Mouse (Mus musculus): ENCODE results near the gene Tnfrsf21. TPM values are rescaled to one million over a fixed set of nuclear protein-coding genes. Genes with fewer than 3 reads are reported as not detected.

Tnfrsf21 gene
- polyA plus RNA-seq, 1 experiment from 2014 or later = 39.6 TPM

DNA sequence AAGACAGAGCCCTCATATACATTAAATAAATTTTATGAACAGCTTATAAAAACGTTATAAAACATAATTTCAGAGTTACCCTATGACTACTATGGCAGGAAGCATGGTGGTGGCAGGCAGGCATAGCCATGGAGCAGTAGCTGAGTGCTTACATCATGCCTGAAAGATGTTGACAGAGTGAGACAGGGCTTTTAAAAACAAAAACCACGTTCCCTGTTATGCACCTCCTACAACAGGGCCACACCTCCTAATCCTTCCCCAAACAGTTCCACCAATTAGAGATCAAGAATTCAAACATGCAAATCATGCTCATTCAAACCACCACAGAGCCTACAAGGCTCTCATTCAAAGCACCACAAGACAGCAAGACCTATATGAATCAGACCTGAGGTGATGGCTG is 77.9 kb downstream of the Tnfrsf21 start:
- 19% methylated on average over 2 of the region's 2 CpGs for WGBS
- DNase-seq = no peak
- H3K27ac ChIP-seq (ENCODE audit: low read depth) = no peak overlapping the region
- no peaks in the 10 kb centered on the region; the same call in 1 of the 2 replicates for H3K4me1 ChIP-seq (ENCODE audit: insufficient read depth)
- no peak overlapping the region for H3K4me2 ChIP-seq
- no peaks in the 10 kb centered on the region for H3K9me3 ChIP-seq (ENCODE audit: low read depth, low read length)
- no peak for ATAC-seq (ENCODE audit: insufficient read depth)
- no peak for TF ChIP-seq CTCF (IDR thresholded peaks at IDR 0.05; ENCODE audit: low read depth)
- H3K4me3 ChIP-seq (ENCODE audit: low read depth, low read length) = no peak overlapping the region
- no peaks in the 10 kb centered on the region for H3K27me3 ChIP-seq (ENCODE audit: insufficient read depth, low read length)
- no peak overlapping the region for H3K9ac ChIP-seq
- H3K36me3 ChIP-seq (ENCODE audit: insufficient read depth) = 0 out of 2 replicates have a peak, but pooled peaks cover 3% of the 10 kb centered on the region

DNA sequence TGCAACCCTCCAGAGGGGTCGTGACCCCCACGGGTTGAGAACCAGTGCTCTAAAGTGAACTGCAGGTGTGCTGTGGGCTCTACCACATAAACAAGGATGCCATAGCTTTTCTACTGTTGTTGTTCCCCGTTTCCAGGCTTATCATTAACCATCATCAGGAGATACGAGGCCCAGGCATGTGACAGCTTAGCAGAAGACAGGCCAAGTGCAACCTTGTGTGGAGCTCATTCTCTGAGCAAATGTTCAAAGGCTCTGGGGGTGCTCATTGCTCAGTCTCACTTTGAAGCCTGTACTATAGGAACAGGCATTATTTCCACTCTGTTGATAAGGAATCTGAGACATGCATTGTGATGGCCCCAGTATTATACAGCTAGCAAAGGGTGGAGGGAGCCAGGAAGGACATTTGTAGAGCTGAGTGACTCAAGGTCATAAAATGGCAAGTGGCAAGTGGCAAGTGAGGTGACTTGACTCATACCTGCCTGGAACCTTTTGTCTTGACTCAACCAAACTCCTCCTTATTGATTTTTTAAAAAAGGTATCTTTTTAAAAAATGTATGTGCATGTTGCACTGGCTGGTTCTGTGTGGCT is 80.8 kb downstream of the Tnfrsf21 start:
- H3K9me3 ChIP-seq (ENCODE audit: low read depth, low read length) = no peaks in the 10 kb centered on the region
- H3K4me1 ChIP-seq (ENCODE audit: insufficient read depth) = no peaks in the 10 kb centered on the region; the same call in 1 of the 2 replicates
- no peak overlapping the region for H3K9ac ChIP-seq
- DNase-seq (no peak), ATAC-seq (ENCODE audit: insufficient read depth) (no peak)
- 50% methylated on average over 4 of the region's 4 CpGs for WGBS
- no peak overlapping the region for H3K4me3 ChIP-seq (ENCODE audit: low read depth, low read length)
- H3K27me3 ChIP-seq (ENCODE audit: insufficient read depth, low read length) = no peaks in the 10 kb centered on the region
- H3K36me3 ChIP-seq (ENCODE audit: insufficient read depth) = no peaks in the 10 kb centered on the region
- TF ChIP-seq CTCF (IDR thresholded peaks at IDR 0.05; ENCODE audit: low read depth) = no peak
- no peak overlapping the region for H3K4me2 ChIP-seq
- H3K27ac ChIP-seq (ENCODE audit: low read depth) = no peak overlapping the region

DNA sequence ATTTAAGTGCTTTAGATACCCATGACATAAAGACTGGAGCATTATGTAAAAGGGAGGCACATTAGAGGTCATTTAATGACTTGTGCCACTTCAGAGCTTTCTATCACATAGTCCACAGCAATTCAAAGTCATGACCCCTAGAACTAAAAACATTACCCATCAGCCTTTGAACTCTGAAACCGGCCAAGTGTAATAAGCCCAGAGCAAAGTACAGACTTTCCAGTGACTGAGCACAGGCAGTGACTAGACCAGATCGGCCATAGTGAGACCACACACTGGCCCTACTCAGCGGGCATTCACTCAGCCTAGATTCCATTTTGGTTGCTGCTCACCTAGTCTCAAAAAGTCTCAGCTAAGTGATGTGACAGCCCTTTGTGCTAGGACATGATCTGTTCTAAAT is 89.8 kb downstream of the Tnfrsf21 start:
- WGBS = 81% methylated on average over 3 of the region's 3 CpGs

DNA sequence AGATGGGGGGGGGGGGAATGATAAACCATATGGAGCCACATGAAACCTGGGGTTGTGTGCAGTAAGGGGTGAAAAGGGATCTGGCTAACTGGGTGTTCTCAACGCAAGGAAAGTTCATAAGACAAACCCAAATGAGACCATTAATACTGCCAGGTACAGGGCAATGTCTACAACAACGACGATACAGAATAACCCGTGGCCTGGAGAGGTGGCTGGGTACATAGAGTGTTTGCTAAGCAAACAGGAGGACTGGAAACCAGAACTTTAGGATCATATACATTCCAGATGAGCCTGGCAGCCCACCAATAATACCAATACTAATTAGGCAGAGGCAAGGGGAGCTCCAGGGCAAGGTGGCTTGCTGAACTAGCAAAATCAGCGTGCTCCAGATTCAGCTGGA is 91.0 kb downstream of the Tnfrsf21 start:
- no peaks in the 10 kb centered on the region for H3K27me3 ChIP-seq (ENCODE audit: insufficient read depth, low read length)
- H3K9me3 ChIP-seq (ENCODE audit: low read depth, low read length) = no peaks in the 10 kb centered on the region
- no peaks in the 10 kb centered on the region for H3K36me3 ChIP-seq (ENCODE audit: insufficient read depth)
- ATAC-seq (ENCODE audit: insufficient read depth) (no peak), DNase-seq (no peak)
- no peak overlapping the region for H3K4me2 ChIP-seq
- WGBS = 56% methylated on average over 5 of the region's 5 CpGs
- H3K4me1 ChIP-seq (ENCODE audit: insufficient read depth) = no peaks in the 10 kb centered on the region
- no peak overlapping the region for H3K9ac ChIP-seq
- no peak overlapping the region for H3K4me3 ChIP-seq (ENCODE audit: low read depth, low read length)
- no peak overlapping the region for H3K27ac ChIP-seq (ENCODE audit: low read depth)
- TF ChIP-seq CTCF (IDR thresholded peaks at IDR 0.05; ENCODE audit: low read depth) = no peak

More for the DNA sequence above, 89.8 kb downstream of the Tnfrsf21 start:
- Histone ChIP-seq H3K27me3 (ENCODE audit: insufficient read depth, low read length) (no peaks in the 10 kb centered on the region), H3K4me2 (no peak overlapping the region), H3K36me3 (ENCODE audit: insufficient read depth) (no peaks in the 10 kb centered on the region), H3K9ac (no peak overlapping the region), H3K9me3 (ENCODE audit: low read depth, low read length) (no peaks in the 10 kb centered on the region), H3K4me1 (ENCODE audit: insufficient read depth) (no peaks in the 10 kb centered on the region), H3K27ac (ENCODE audit: low read depth) (no peak overlapping the region), H3K4me3 (ENCODE audit: low read depth, low read length) (no peak overlapping the region)
- no peak for DNase-seq
- ATAC-seq (ENCODE audit: insufficient read depth) = no peak
- no peak for TF ChIP-seq CTCF (IDR thresholded peaks at IDR 0.05; ENCODE audit: low read depth)

DNA sequence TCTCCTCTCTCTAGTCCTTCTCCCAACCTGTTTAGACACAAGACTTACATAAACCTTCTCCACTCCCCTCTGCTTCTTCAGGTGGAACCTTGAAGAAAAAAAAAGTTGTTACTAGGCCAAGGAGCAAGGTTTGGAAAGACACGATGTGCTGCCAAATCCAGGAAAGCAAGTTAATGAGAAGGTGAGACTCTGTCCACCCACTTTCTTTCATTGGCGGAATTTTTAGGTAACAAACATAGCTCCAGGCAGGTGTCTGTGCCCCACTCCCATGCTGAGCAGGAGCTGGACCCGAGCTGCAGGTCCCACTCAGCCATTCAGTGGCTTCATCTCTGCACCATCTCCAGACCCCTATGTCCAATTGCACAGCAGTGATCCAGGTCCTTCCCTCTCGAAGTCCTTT is 93.1 kb downstream of the Tnfrsf21 start:
- no peak overlapping the region for H3K4me2 ChIP-seq
- no peaks in the 10 kb centered on the region for H3K4me1 ChIP-seq (ENCODE audit: insufficient read depth)
- H3K36me3 ChIP-seq (ENCODE audit: insufficient read depth) = no peaks in the 10 kb centered on the region
- 73% methylated on average over 4 of the region's 4 CpGs for WGBS
- H3K9me3 ChIP-seq (ENCODE audit: low read depth, low read length) = no peaks in the 10 kb centered on the region
- DNase-seq = no peak
- no peaks in the 10 kb centered on the region for H3K27me3 ChIP-seq (ENCODE audit: insufficient read depth, low read length)
- no peak overlapping the region for H3K4me3 ChIP-seq (ENCODE audit: low read depth, low read length)
- H3K27ac ChIP-seq (ENCODE audit: low read depth) = no peak overlapping the region
- H3K9ac ChIP-seq = no peak overlapping the region
- ATAC-seq (ENCODE audit: insufficient read depth) = no peak
- no peak for TF ChIP-seq CTCF (IDR thresholded peaks at IDR 0.05; ENCODE audit: low read depth)

DNA sequence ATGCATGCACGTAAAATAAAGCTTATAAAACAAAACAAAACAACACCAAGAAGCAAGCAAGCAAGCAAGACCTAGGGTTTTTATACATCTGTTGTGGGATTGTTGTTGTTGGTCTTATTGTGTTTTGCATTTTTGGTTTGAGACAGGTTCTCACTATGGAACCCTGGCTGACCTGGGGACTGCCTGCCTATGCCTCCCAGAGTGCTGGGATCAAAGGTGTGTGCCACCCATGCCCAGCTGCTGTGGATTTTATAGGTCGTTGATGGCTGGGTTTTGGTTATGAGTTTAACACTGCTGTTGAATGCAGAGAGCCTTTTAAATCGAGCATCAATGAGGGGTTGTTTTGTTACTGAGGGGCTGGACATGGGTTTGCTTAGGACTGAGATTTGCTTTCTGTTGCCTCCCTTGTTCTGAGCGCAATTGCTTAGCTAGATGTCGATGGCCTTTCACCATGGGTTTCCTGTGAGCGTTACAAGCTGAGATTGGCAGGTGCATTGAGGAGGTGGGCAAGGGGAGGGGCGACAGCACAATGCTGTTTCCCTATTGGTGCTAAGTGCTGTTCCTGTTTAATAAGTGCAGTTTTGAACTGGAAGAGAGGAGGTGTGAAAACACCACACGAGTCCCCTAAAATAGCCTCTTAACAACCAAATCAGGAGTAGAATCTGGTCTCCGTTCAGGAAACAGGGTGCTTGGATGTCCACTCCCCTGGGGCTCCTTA is 94.0 kb downstream of the Tnfrsf21 start:
- Histone ChIP-seq H3K9me3 (ENCODE audit: low read depth, low read length) (no peaks in the 10 kb centered on the region), H3K4me1 (ENCODE audit: insufficient read depth) (no peaks in the 10 kb centered on the region), H3K27me3 (ENCODE audit: insufficient read depth, low read length) (no peaks in the 10 kb centered on the region), H3K4me3 (ENCODE audit: low read depth, low read length) (no peak overlapping the region), H3K9ac (no peak overlapping the region), H3K27ac (ENCODE audit: low read depth) (no peak overlapping the region), H3K36me3 (ENCODE audit: insufficient read depth) (no peaks in the 10 kb centered on the region), H3K4me2 (no peak overlapping the region)
- no peak for TF ChIP-seq CTCF (IDR thresholded peaks at IDR 0.05; ENCODE audit: low read depth)
- 77% methylated on average over 9 of the region's 9 CpGs for WGBS
- DNase-seq = no peak
- ATAC-seq (ENCODE audit: insufficient read depth) = no peak

DNA sequence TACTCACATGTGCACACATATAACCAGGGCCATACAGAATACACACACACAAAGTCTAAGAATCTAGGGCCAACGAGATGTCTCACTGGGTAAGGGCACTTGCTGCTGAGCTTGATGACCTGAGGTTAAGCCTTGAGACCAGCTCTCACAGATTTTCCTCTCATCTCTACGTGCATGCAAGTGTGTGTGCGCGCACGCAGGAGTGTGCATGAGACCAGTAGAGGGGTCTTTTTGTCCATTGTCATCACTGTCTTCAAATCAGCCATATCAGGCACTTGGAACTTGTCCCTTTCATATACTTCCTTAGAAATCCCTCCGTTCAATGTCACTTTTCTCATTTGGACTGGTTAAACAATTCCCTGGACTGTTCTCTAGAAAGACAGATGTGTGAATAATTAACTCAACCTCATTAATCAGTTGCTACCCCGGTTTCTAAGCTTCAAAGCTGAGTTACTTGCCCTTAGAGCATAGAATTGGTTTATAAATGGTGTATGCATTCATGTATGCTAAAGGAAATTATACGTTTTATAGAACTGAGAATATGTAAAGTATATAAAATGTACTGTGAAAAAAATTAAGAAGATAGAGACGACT is 97.1 kb downstream of the Tnfrsf21 start:
- no peak overlapping the region for H3K27ac ChIP-seq (ENCODE audit: low read depth)
- no peak overlapping the region for H3K4me3 ChIP-seq (ENCODE audit: low read depth, low read length)
- H3K9ac ChIP-seq = no peak overlapping the region
- DNase-seq (no peak), ATAC-seq (ENCODE audit: insufficient read depth) (no peak)
- no peak overlapping the region for H3K4me2 ChIP-seq
- 58% methylated on average over 9 of the region's 9 CpGs for WGBS
- TF ChIP-seq CTCF (IDR thresholded peaks at IDR 0.05; ENCODE audit: low read depth) = no peak
- no peaks in the 10 kb centered on the region for H3K36me3 ChIP-seq (ENCODE audit: insufficient read depth)
- no peaks in the 10 kb centered on the region for H3K27me3 ChIP-seq (ENCODE audit: insufficient read depth, low read length)
- H3K9me3 ChIP-seq (ENCODE audit: low read depth, low read length) = no peaks in the 10 kb centered on the region
- H3K4me1 ChIP-seq (ENCODE audit: insufficient read depth) = no peaks in the 10 kb centered on the region

Data from lung, embryonic 14.5 days (tissue).